23 mouse cellular contexts compared by ENCODE assay signal in the genomic region with DNA sequence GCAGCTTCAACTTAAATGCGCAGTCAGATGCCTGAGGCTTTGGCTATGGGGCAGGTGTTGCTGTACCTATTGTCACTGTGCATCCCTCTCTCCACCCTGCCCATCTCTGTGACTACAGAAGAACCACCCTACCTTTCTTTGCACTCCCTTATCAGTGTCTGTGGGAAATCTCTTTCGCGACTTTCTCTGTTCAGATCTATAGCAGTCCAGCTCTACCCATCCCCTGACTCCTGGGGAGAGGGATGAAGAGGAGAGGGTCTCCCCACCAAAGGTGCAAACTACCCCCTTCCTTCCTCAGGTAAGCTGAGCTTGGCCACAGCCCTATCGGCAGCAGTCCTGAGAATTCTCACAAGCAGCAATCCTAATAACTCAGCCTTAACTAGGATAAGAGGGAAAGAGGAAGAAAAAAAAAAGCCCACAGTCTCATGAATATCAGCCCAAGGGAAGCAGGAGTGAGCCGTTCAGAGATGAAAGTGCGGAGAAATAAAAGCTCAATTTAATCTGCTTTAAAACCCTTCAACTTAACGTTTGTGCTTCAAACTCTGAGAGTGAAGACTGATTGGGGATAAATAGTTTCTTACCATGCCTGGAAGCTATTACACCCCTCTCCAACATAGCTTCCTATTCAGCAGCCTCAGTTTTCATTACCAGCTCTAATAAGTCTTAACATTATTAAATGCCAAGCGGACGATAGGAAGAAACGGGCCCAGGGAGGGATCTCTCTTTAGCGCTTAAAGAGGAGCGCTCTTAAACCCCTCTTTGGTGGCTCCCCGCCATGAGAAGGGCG. TPM values are rescaled to one million over a fixed set of nuclear protein-coding genes. Genes with fewer than 3 reads are reported as not detected.
DNase-seq lines count a peak whose midpoint lies in the region; ATAC-seq and TF ChIP-seq lines count a peak whose summit lies in the region.
"Had no signal": no experiment of that assay in that cellular context is flagged by ENCODE, and none has a peak within 500 bp of the region (broad histone marks: within the 10 kb centered on the region; RNA-seq: fewer than 3 reads in every experiment).

No protein-coding gene starts in this region.

- H3K27me3 ChIP-seq in forebrain, embryonic 10.5 days (ENCODE audit: poor library complexity, severe bottlenecking): peaks cover 100% of the 10 kb centered on the region
- peaks cover 100% of the 10 kb centered on the region for H3K27me3 ChIP-seq in forebrain, embryonic 13.5 days
- peaks cover 95% of the 10 kb centered on the region for H3K27me3 ChIP-seq in hindbrain, embryonic 14.5 days (ENCODE audit: control insufficient read depth, insufficient read depth, low read length)
- H3K27me3 ChIP-seq in midbrain, postnatal 0 days (ENCODE audit: insufficient read depth, low read length): peaks cover 42% of the 10 kb centered on the region

- H3K27ac ChIP-seq in forebrain, embryonic 10.5 days: no peak overlapping the region
- no peak overlapping the region for H3K27ac ChIP-seq in forebrain, embryonic 13.5 days
- H3K27ac ChIP-seq in hindbrain, embryonic 14.5 days: no peak overlapping the region
- peak overlapping the region; percentile 32; the same call in 1 of the 2 replicates for H3K27ac ChIP-seq in midbrain, postnatal 0 days (ENCODE audit: low read depth, low read length)
- H3K27ac ChIP-seq: hindbrain, embryonic 15.5 days had no signal

- H3K9me3 ChIP-seq in forebrain, embryonic 10.5 days: no peaks in the 10 kb centered on the region
- H3K9me3 ChIP-seq in forebrain, embryonic 13.5 days (replicated peaks): no peaks in the 10 kb centered on the region
- no peaks in the 10 kb centered on the region for H3K9me3 ChIP-seq in hindbrain, embryonic 14.5 days (ENCODE audit: control insufficient read depth, low read length)
- H3K9me3 ChIP-seq in midbrain, postnatal 0 days (ENCODE audit: low read length): no peaks in the 10 kb centered on the region
- H3K9me3 ChIP-seq: hindbrain, embryonic 15.5 days had no signal

- no peak overlapping the region for H3K9ac ChIP-seq in forebrain, embryonic 13.5 days
- no peak overlapping the region for H3K9ac ChIP-seq in hindbrain, embryonic 14.5 days
- H3K9ac ChIP-seq in midbrain, postnatal 0 days (replicated peaks; ENCODE audit: low read length, poor library complexity, severe bottlenecking): no peak overlapping the region
- H3K9ac ChIP-seq: forebrain, postnatal 0 days; hindbrain, embryonic 15.5 days; liver, postnatal 0 days had no signal

- 3% methylated on average over 14 of the region's 14 CpGs for WGBS in forebrain, embryonic 10.5 days
- 1% methylated on average over 14 of the region's 14 CpGs for WGBS in forebrain, embryonic 13.5 days
- WGBS in hindbrain, embryonic 14.5 days: 7% methylated on average over 14 of the region's 14 CpGs
- WGBS in midbrain, postnatal 0 days: 8% methylated on average over 14 of the region's 14 CpGs

- H3K36me3 ChIP-seq in forebrain, embryonic 10.5 days (replicated peaks): no peaks in the 10 kb centered on the region
- no peaks in the 10 kb centered on the region for H3K36me3 ChIP-seq in forebrain, embryonic 13.5 days (ENCODE audit: poor library complexity, severe bottlenecking)
- no peaks in the 10 kb centered on the region for H3K36me3 ChIP-seq in hindbrain, embryonic 14.5 days (replicated peaks; ENCODE audit: control insufficient read depth, insufficient read depth)
- no peaks in the 10 kb centered on the region for H3K36me3 ChIP-seq in midbrain, postnatal 0 days (ENCODE audit: insufficient read depth, low read length)
- H3K36me3 ChIP-seq: hindbrain, embryonic 15.5 days had no signal

- H3K4me1 ChIP-seq in forebrain, embryonic 10.5 days: peaks cover 90% of the 10 kb centered on the region
- H3K4me1 ChIP-seq in forebrain, embryonic 13.5 days: peaks cover 60% of the 10 kb centered on the region
- H3K4me1 ChIP-seq in hindbrain, embryonic 14.5 days (replicated peaks; ENCODE audit: control insufficient read depth, insufficient read depth, low read length): peaks cover 10% of the 10 kb centered on the region; the same call in 1 of the 2 replicates
- H3K4me1 ChIP-seq in midbrain, postnatal 0 days (ENCODE audit: insufficient read depth, low read length): no peaks in the 10 kb centered on the region

- no peak for DNase-seq in forebrain, embryonic 10.5 days (ENCODE audit: extremely low spot score, low spot score)
- DNase-seq in ZHBTc4 (ENCODE audit: low read depth, low spot score): peak; percentile 13
- no peak for DNase-seq in hindbrain, embryonic 14.5 days (ENCODE audit: low spot score)
- DNase-seq in midbrain, postnatal 0 days (ENCODE audit: low spot score): no peak
- no peak for DNase-seq in left cerebral cortex, postnatal 10 days (ENCODE audit: extremely low spot score in 1 of 2, low spot score in 2 of 2)
- DNase-seq: adrenal gland, postnatal 10 days; cerebellum, adult 18-20 months; forebrain, postnatal 0 days; heart, adult 11 months; kidney, adult 11 months; kidney, postnatal 25 days; liver; liver, postnatal 0 days; lung, postnatal 14 days; thymus, postnatal 14 days had no signal

- no peak overlapping the region for H3K4me2 ChIP-seq in forebrain, embryonic 13.5 days
- H3K4me2 ChIP-seq in hindbrain, embryonic 14.5 days (replicated peaks): peak overlapping the region; percentile 9; the same call in 1 of the 2 replicates
- peak overlapping the region; percentile 34 for H3K4me2 ChIP-seq in midbrain, postnatal 0 days (ENCODE audit: low read depth, low read length, poor library complexity, severe bottlenecking)
- H3K4me2 ChIP-seq: hindbrain, embryonic 15.5 days had no signal

- H3K4me3 ChIP-seq in forebrain, embryonic 10.5 days: 0 out of 2 replicates have a peak overlapping the region, but pooled peaks have one; percentile 45
- no peak overlapping the region for H3K4me3 ChIP-seq in forebrain, embryonic 13.5 days
- no peak overlapping the region for H3K4me3 ChIP-seq in hindbrain, embryonic 14.5 days (replicated peaks; ENCODE audit: low read length)
- 0 out of 2 replicates have a peak overlapping the region, but pooled peaks have one; percentile 6 for H3K4me3 ChIP-seq in midbrain, postnatal 0 days (ENCODE audit: low read depth, low read length)
- H3K4me3 ChIP-seq: erythroblast, embryonic 14.5 days; hindbrain, embryonic 15.5 days had no signal

- ATAC-seq in forebrain, embryonic 13.5 days: no peak
- no peak for ATAC-seq in hindbrain, embryonic 14.5 days (ENCODE audit: low FRiP score)
- no peak for ATAC-seq in midbrain, postnatal 0 days (ENCODE audit: low FRiP score)
- no peak for ATAC-seq in megakaryocyte, adult 5-6 weeks (ENCODE audit: poor library complexity, severe bottlenecking)
- ATAC-seq: forebrain, postnatal 0 days; liver, postnatal 0 days had no signal

- intact Hi-C loops in left cerebral cortex, postnatal 10 days (cut with DNase I): no loop called here

- no peak for TF ChIP-seq CTCF in midbrain, postnatal 0 days (IDR thresholded peaks at IDR 0.05)

RNA-seq across cellular contexts. Expression of a gene that starts 7.8 kb away (rescaled TPM):
- 2.2 and 2.4 TPM in 2 replicates for polyA plus RNA-seq in forebrain, embryonic 10.5 days (2016; fragmentation: Nextera tagmentation; extraction: Ambion mirVana)
- 0.04 and 0.09 TPM in 2 replicates for polyA plus RNA-seq in forebrain, embryonic 13.5 days (2015; fragmentation: Nextera tagmentation; extraction: Ambion mirVana)
- polyA plus RNA-seq in hindbrain, embryonic 14.5 days (2014; fragmentation: Nextera tagmentation; extraction: Ambion mirVana): 0.24 and 0.61 TPM in 2 replicates
- 34.9 and 36.0 TPM in 2 replicates for total RNA-seq in midbrain, postnatal 0 days (2014; rRNA removed)
- 3.0 and 3.4 TPM in 2 replicates for polyA plus RNA-seq in midbrain, postnatal 0 days (2015; fragmentation: Nextera tagmentation; extraction: Ambion mirVana)
- total RNA-seq in megakaryocyte, adult 5-6 weeks (2015): not detected in 2 replicates
- not detected in 2 replicates for total RNA-seq in megakaryocyte, adult 5-6 weeks (2017)
- not detected for total RNA-seq in left cerebral cortex, postnatal 10 days (2021)
- total RNA-seq: CH12.LX; left cerebral cortex, postnatal 14 days; megakaryocyte-erythroid progenitor cell, adult 5-6 weeks had no signal
- polyA plus RNA-seq: erythroblast, embryonic 14.5 days; forebrain, postnatal 0 days; heart, embryonic 14.5 days; liver, postnatal 0 days had no signal

Comparison
In these comparisons a context has a peak if more than half of its experiments do, and no peak if none do; other contexts are left out.
1. H3K4me3 ChIP-seq: peak in forebrain, embryonic 10.5 days (single experiment) and midbrain, postnatal 0 days (single experiment); none in forebrain, embryonic 13.5 days (single experiment) and hindbrain, embryonic 14.5 days (single experiment).